Mouse (Mus musculus) kidney, embryonic 15.5 days (tissue): Measurements from ENCODE around the gene Capn1. TPM values are rescaled to one million over a fixed set of nuclear protein-coding genes. Genes with fewer than 3 reads are reported as not detected.
"Not testable (repeated sequence)": the region's sequence is repeated elsewhere in the genome, so short reads cannot be mapped to it uniquely, and the experiment has no call there.

Experiments used
- ATAC-seq: fragments of 200-750 bp; cut with Nextera tagmentation; replicated peaks from 2 replicates; pipeline ENCODE4 v1.8.0; 2017; ENCODE audit warnings: moderate TSS enrichment; ENCODE audit not compliant: low FRiP score
- H3K27ac ChIP-seq: fragments of 300-500 bp; sonication (generic); 2 replicates; pipeline ENCODE4 v1.5.1; 2015; ENCODE audit warnings: mild to moderate bottlenecking, inconsistent platforms
- H3K27me3 ChIP-seq: fragments of 300-500 bp; sonication (generic); 2 replicates; pipeline ENCODE4 v1.6.1; 2015; ENCODE audit warnings: inconsistent platforms
- H3K36me3 ChIP-seq: fragments of 300-500 bp; sonication (generic); 2 replicates; pipeline ENCODE4 v1.6.1; 2015; ENCODE audit warnings: inconsistent platforms
- H3K4me1 ChIP-seq: fragments of 300-500 bp; sonication (generic); 2 replicates; pipeline ENCODE4 v1.6.1; 2015; ENCODE audit warnings: inconsistent platforms
- H3K4me2 ChIP-seq: fragments of 300-500 bp; sonication (generic); 2 replicates; pipeline ENCODE4 v1.6.1; 2015; ENCODE audit warnings: moderate library complexity, mild to moderate bottlenecking, inconsistent platforms
- H3K4me3 ChIP-seq: fragments of 300-500 bp; sonication (generic); replicated peaks from 2 replicates; pipeline ENCODE4 v1.5.1; 2015; ENCODE audit warnings: mild to moderate bottlenecking, inconsistent platforms
- H3K9ac ChIP-seq: fragments of 300-500 bp; sonication (generic); 2 replicates; pipeline ENCODE4 v1.6.1; 2015; ENCODE audit warnings: mild to moderate bottlenecking, inconsistent platforms
- H3K9me3 ChIP-seq: fragments of 300-500 bp; sonication (generic); replicated peaks from 2 replicates; pipeline ENCODE4 v1.6.1; 2016; ENCODE audit warnings: inconsistent platforms
- WGBS: fragments of 180-500 bp; shearing (Covaris S2); methylation state at CpG from one replicate; pipeline ENCODE4 v1.1.7; 2015; ENCODE audit warnings: mixed read lengths; 5-methylcytosine and 5-hydroxymethylcytosine counted together
- polyA plus RNA-seq: library from polyadenylated mRNA; unstranded; fragments of >200 nt; fragmentation: Nextera tagmentation; extraction: Ambion mirVana; gene quantifications from 2 replicates; pipeline ENCODE4 v1.2.1, GENCODE M21; 2015

Gene Capn1
- polyA plus RNA-seq, 1 experiment from 2014 or later = 11.1 TPM

- WGBS = 84% methylated on average over 11 of the region's 11 CpGs
Observed at GRCm38 (mm10) chr19:6048681-6049410, 33.1 kb upstream of the Capn1 start.

GRCm38 (mm10) chr19:6047899-6048166 is 32.1 kb upstream of the Capn1 start:
- Histone ChIP-seq H3K4me3 (peak overlapping the region; percentile 99), H3K9me3 (no peaks in the 10 kb centered on the region), H3K27me3 (no peaks in the 10 kb centered on the region), H3K4me2 (peak overlapping the region; percentile 86), H3K9ac (peak overlapping the region; percentile 88), H3K36me3 (peaks cover 48% of the 10 kb centered on the region), H3K4me1 (peaks cover 27% of the 10 kb centered on the region), H3K27ac (peak overlapping the region; percentile 99)
- 84% methylated on average over 8 of the region's 8 CpGs for WGBS
- ATAC-seq = no peak

More at GRCm38 (mm10) chr19:6048681-6049410, 33.1 kb upstream of the Capn1 start:
- peaks cover 32% of the 10 kb centered on the region for H3K4me1 ChIP-seq
- peaks cover 58% of the 10 kb centered on the region for H3K36me3 ChIP-seq
- H3K27ac ChIP-seq = no peak overlapping the region
- H3K4me3 ChIP-seq = peak overlapping the region; percentile 99
- H3K27me3 ChIP-seq = no peaks in the 10 kb centered on the region
- H3K9ac ChIP-seq = no peak overlapping the region
- ATAC-seq = no peak
- peak overlapping the region; percentile 86; the same call in 1 of the 2 replicates for H3K4me2 ChIP-seq
- no peaks in the 10 kb centered on the region for H3K9me3 ChIP-seq

- Histone ChIP-seq H3K4me2 (peak overlapping the region; percentile 86), H3K9ac (peak overlapping the region; percentile 88), H3K4me1 (peaks cover 28% of the 10 kb centered on the region), H3K27ac (peak overlapping the region; percentile 99), H3K4me3 (peak overlapping the region; percentile 99), H3K9me3 (no peaks in the 10 kb centered on the region), H3K27me3 (no peaks in the 10 kb centered on the region), H3K36me3 (peaks cover 43% of the 10 kb centered on the region)
- 1% methylated on average over 44 of the region's 44 CpGs for WGBS
- ATAC-seq = peak; percentile 10; the same call in 1 of the 2 replicates
Observed at GRCm38 (mm10) chr19:6047154-6047898, 31.6 kb upstream of the Capn1 start.

GRCm38 (mm10) chr19:6046294-6047153 is 30.8 kb upstream of the Capn1 start, which contains the start of gene Syvn1:
Syvn1 (plus strand) TSS chr19:6046576.
- Histone ChIP-seq H3K36me3 (peaks cover 35% of the 10 kb centered on the region), H3K4me2 (peak within 1 kb of the TSS; percentile 86), H3K9ac (peak within 1 kb of the TSS; percentile 88), H3K27ac (peak within 1 kb of the TSS; percentile 99), H3K27me3 (no peaks in the 10 kb centered on the region), H3K9me3 (no peaks in the 10 kb centered on the region), H3K4me1 (peaks cover 36% of the 10 kb centered on the region), H3K4me3 (peak within 1 kb of the TSS; percentile 99)
- under 1% methylated on average over 65 of the region's 65 CpGs for WGBS
- peak; percentile 91 for ATAC-seq

GRCm38 (mm10) chr19:6045366-6046293 is 29.9 kb upstream of the Capn1 start:
- H3K4me2 ChIP-seq = peak overlapping the region; percentile 86
- H3K27me3 ChIP-seq = no peaks in the 10 kb centered on the region
- peaks cover 26% of the 10 kb centered on the region for H3K36me3 ChIP-seq
- H3K27ac ChIP-seq = peak overlapping the region; percentile 99
- peak overlapping the region; percentile 99 for H3K4me3 ChIP-seq
- peak overlapping the region; percentile 88 for H3K9ac ChIP-seq
- 17% methylated on average over 20 of the region's 20 CpGs for WGBS
- no peaks in the 10 kb centered on the region for H3K9me3 ChIP-seq
- ATAC-seq = no peak
- H3K4me1 ChIP-seq = peaks cover 38% of the 10 kb centered on the region

- 63% methylated on average over 4 of the region's 4 CpGs for WGBS
- H3K9me3 ChIP-seq, H3K27me3 ChIP-seq: not testable (repeated sequence)
Observed at GRCm38 (mm10) chr19:6044102-6044501, 28.4 kb upstream of the Capn1 start.

GRCm38 (mm10) chr19:6042293-6042692 is 26.6 kb upstream of the Capn1 start:
- Histone ChIP-seq H3K4me2 (no peak overlapping the region), H3K36me3 (no peaks in the 10 kb centered on the region), H3K27ac (peak overlapping the region; percentile 56; the same call in 1 of the 2 replicates), H3K9me3 (no peaks in the 10 kb centered on the region), H3K27me3 (no peaks in the 10 kb centered on the region), H3K4me3 (no peak overlapping the region), H3K9ac (0 out of 2 replicates have a peak overlapping the region, but pooled peaks have one; percentile 10), H3K4me1 (peaks cover 22% of the 10 kb centered on the region)
- 83% methylated on average over 9 of the region's 9 CpGs for WGBS
- no peak for ATAC-seq

More at GRCm38 (mm10) chr19:6044102-6044501, 28.4 kb upstream of the Capn1 start:
- H3K27ac ChIP-seq, H3K4me3 ChIP-seq, H3K9ac ChIP-seq, ATAC-seq, H3K4me2 ChIP-seq: not testable (repeated sequence)
- Histone ChIP-seq H3K4me1 (peaks cover 38% of the 10 kb centered on the region), H3K36me3 (peaks cover 11% of the 10 kb centered on the region)

- peaks cover 12% of the 10 kb centered on the region for H3K4me1 ChIP-seq
Observed at GRCm38 (mm10) chr19:6040002-6040401, 24.3 kb upstream of the Capn1 start.

GRCm38 (mm10) chr19:6038326-6038725 is 22.6 kb upstream of the Capn1 start:
- Histone ChIP-seq H3K9ac (no peak overlapping the region), H3K36me3 (no peaks in the 10 kb centered on the region), H3K4me2 (no peak overlapping the region), H3K27ac (no peak overlapping the region), H3K9me3 (no peaks in the 10 kb centered on the region), H3K27me3 (no peaks in the 10 kb centered on the region), H3K4me3 (no peak overlapping the region), H3K4me1 (peaks cover 11% of the 10 kb centered on the region)
- no peak for ATAC-seq
- WGBS = 82% methylated on average over 7 of the region's 7 CpGs

More at GRCm38 (mm10) chr19:6040002-6040401, 24.3 kb upstream of the Capn1 start:
- H3K9me3 ChIP-seq = no peaks in the 10 kb centered on the region
- no peak overlapping the region for H3K9ac ChIP-seq
- ATAC-seq = no peak
- H3K27ac ChIP-seq = no peak overlapping the region
- H3K4me3 ChIP-seq = no peak overlapping the region
- H3K4me2 ChIP-seq = no peak overlapping the region
- H3K27me3 ChIP-seq = no peaks in the 10 kb centered on the region
- no peaks in the 10 kb centered on the region for H3K36me3 ChIP-seq

GRCm38 (mm10) chr19:6037695-6038094 is 22.0 kb upstream of the Capn1 start:
- Histone ChIP-seq H3K9me3 (no peaks in the 10 kb centered on the region), H3K27ac (no peak overlapping the region), H3K4me2 (no peak overlapping the region), H3K4me1 (peaks cover 11% of the 10 kb centered on the region), H3K4me3 (no peak overlapping the region), H3K27me3 (no peaks in the 10 kb centered on the region), H3K36me3 (no peaks in the 10 kb centered on the region), H3K9ac (no peak overlapping the region)
- no peak for ATAC-seq
